Mouse (Mus musculus): ENCODE results near the gene Atg2a. TPM values are rescaled to one million over a fixed set of nuclear protein-coding genes. Genes with fewer than 3 reads are reported as not detected.
"Not testable (repeated sequence)": the region's sequence is repeated elsewhere in the genome, so short reads cannot be mapped to it uniquely, and the experiment has no call there.

Atg2a gene
- polyA plus RNA-seq, 1 experiment from 2014 or later, result 3.6 TPM

- Histone ChIP-seq H3K9ac (ENCODE audit: low read depth, low read length) (peak within 1 kb of the TSS; percentile 80), H3K4me1 (replicated peaks; ENCODE audit: control insufficient read depth, insufficient read depth, low read length) (peaks cover 3% of the 10 kb centered on the region; the same call in 1 of the 2 replicates), H3K4me2 (replicated peaks; ENCODE audit: low read depth) (peak within 1 kb of the TSS; percentile 76), H3K4me3 (ENCODE audit: low read depth, low read length) (peak within 1 kb of the TSS; percentile 61), H3K27ac (ENCODE audit: low read depth, low read length) (peak within 1 kb of the TSS; percentile 88), H3K27me3 (replicated peaks; ENCODE audit: control insufficient read depth, insufficient read depth, low read length) (no peaks in the 10 kb centered on the region), H3K9me3 (ENCODE audit: control insufficient read depth) (no peaks in the 10 kb centered on the region), H3K36me3 (ENCODE audit: control insufficient read depth, insufficient read depth) (peaks cover 16% of the 10 kb centered on the region)
- TF ChIP-seq CTCF (IDR thresholded peaks at IDR 0.05; ENCODE audit: low read depth), result no peak
- ATAC-seq, result peak; percentile 87
- under 1% methylated on average over 30 of the region's 38 CpGs for WGBS
Observed at GRCm38 (mm10) chr19:6306137-6306551, 64.7 kb downstream of the Atg2a start, which contains the start of gene Cdc42bpg. Gene Cdc42bpg (plus strand): TSS chr19:6306456.

GRCm38 (mm10) chr19:6306586-6306985 is 65.1 kb downstream of the Atg2a start:
- Histone ChIP-seq H3K4me1 (replicated peaks; ENCODE audit: control insufficient read depth, insufficient read depth, low read length) (peaks cover 3% of the 10 kb centered on the region; the same call in 1 of the 2 replicates), H3K27ac (ENCODE audit: low read depth, low read length) (peak overlapping the region; percentile 88), H3K9me3 (ENCODE audit: control insufficient read depth) (no peaks in the 10 kb centered on the region), H3K36me3 (ENCODE audit: control insufficient read depth, insufficient read depth) (peaks cover 21% of the 10 kb centered on the region), H3K4me2 (replicated peaks; ENCODE audit: low read depth) (peak overlapping the region; percentile 76), H3K9ac (ENCODE audit: low read depth, low read length) (peak overlapping the region; percentile 80), H3K4me3 (ENCODE audit: low read depth, low read length) (peak overlapping the region; percentile 61), H3K27me3 (replicated peaks; ENCODE audit: control insufficient read depth, insufficient read depth, low read length) (no peaks in the 10 kb centered on the region)
- ATAC-seq, result peak; percentile 75
- TF ChIP-seq CTCF (IDR thresholded peaks at IDR 0.05; ENCODE audit: low read depth), result peak; percentile 96
- under 1% methylated on average over 33 of the region's 34 CpGs for WGBS

- ATAC-seq, result no peak
Observed at GRCm38 (mm10) chr19:6307733-6308531, 66.5 kb downstream of the Atg2a start.

GRCm38 (mm10) chr19:6310181-6310580 is 68.7 kb downstream of the Atg2a start:
- no peak overlapping the region for H3K27ac ChIP-seq (ENCODE audit: low read depth, low read length)
- ATAC-seq, result no peak

More at GRCm38 (mm10) chr19:6307733-6308531, 66.5 kb downstream of the Atg2a start:
- Histone ChIP-seq H3K9me3 (ENCODE audit: control insufficient read depth) (no peaks in the 10 kb centered on the region), H3K4me2 (replicated peaks; ENCODE audit: low read depth) (peak overlapping the region; percentile 76), H3K4me1 (replicated peaks; ENCODE audit: control insufficient read depth, insufficient read depth, low read length) (peaks cover 3% of the 10 kb centered on the region; the same call in 1 of the 2 replicates), H3K4me3 (ENCODE audit: low read depth, low read length) (peak overlapping the region; percentile 61; the same call in 1 of the 2 replicates), H3K27ac (ENCODE audit: low read depth, low read length) (peak overlapping the region; percentile 41), H3K36me3 (ENCODE audit: control insufficient read depth, insufficient read depth) (peaks cover 32% of the 10 kb centered on the region), H3K27me3 (replicated peaks; ENCODE audit: control insufficient read depth, insufficient read depth, low read length) (no peaks in the 10 kb centered on the region), H3K9ac (ENCODE audit: low read depth, low read length) (peak overlapping the region; percentile 31; the same call in 1 of the 2 replicates)
- 52% methylated on average over 9 of the region's 9 CpGs for WGBS
- no peak for TF ChIP-seq CTCF (IDR thresholded peaks at IDR 0.05; ENCODE audit: low read depth)

GRCm38 (mm10) chr19:6311783-6312182 is 70.3 kb downstream of the Atg2a start:
- not testable (repeated sequence) for ATAC-seq; H3K9ac ChIP-seq (ENCODE audit: low read depth, low read length); H3K9me3 ChIP-seq (ENCODE audit: control insufficient read depth); H3K4me1 ChIP-seq (replicated peaks; ENCODE audit: control insufficient read depth, insufficient read depth, low read length); H3K4me3 ChIP-seq (ENCODE audit: low read depth, low read length); H3K4me2 ChIP-seq (replicated peaks; ENCODE audit: low read depth); H3K27me3 ChIP-seq (replicated peaks; ENCODE audit: control insufficient read depth, insufficient read depth, low read length); H3K27ac ChIP-seq (ENCODE audit: low read depth, low read length)
- 72% methylated on average over 3 of the region's 3 CpGs for WGBS
- peaks cover 71% of the 10 kb centered on the region for H3K36me3 ChIP-seq (ENCODE audit: control insufficient read depth, insufficient read depth)

More at GRCm38 (mm10) chr19:6310181-6310580, 68.7 kb downstream of the Atg2a start:
- Histone ChIP-seq H3K9me3 (ENCODE audit: control insufficient read depth) (no peaks in the 10 kb centered on the region), H3K27me3 (replicated peaks; ENCODE audit: control insufficient read depth, insufficient read depth, low read length) (no peaks in the 10 kb centered on the region), H3K36me3 (ENCODE audit: control insufficient read depth, insufficient read depth) (peaks cover 55% of the 10 kb centered on the region), H3K9ac (ENCODE audit: low read depth, low read length) (no peak overlapping the region), H3K4me1 (replicated peaks; ENCODE audit: control insufficient read depth, insufficient read depth, low read length) (peaks cover 3% of the 10 kb centered on the region; the same call in 1 of the 2 replicates), H3K4me3 (ENCODE audit: low read depth, low read length) (no peak overlapping the region), H3K4me2 (replicated peaks; ENCODE audit: low read depth) (no peak overlapping the region)
- WGBS, result 87% methylated on average over 5 of the region's 5 CpGs
- no peak for TF ChIP-seq CTCF (IDR thresholded peaks at IDR 0.05; ENCODE audit: low read depth)

MicroRNA genes within 50 kb of the gene (microRNA counts, 519-probe panel; counts per million panel counts)
- 6,371 counts per million, percentile 99 among the panel's probes with 10 or more counts for microRNA mmu-miR-192

Small RNA genes lying within 50 kb of the gene (microRNA-seq; reads per million reads assigned to microRNA genes)
- gene Mir192 (36,860 reads per million, percentile 98 among the genes with 10 or more reads in this experiment), gene Mir194-2 (15,950 reads per million, percentile 95 among the genes with 10 or more reads in this experiment)

Other genes with a start within 250 kb of the Atg2a start
- gene Capn1, start 225.8 kb upstream of the Atg2a start, polyA plus RNA-seq (2015; fragmentation: Nextera tagmentation; extraction: Ambion mirVana), result 17.0 and 17.8 TPM in 2 replicates
- 17.7 and 21.3 TPM in 2 replicates for gene Syvn1, start 195.1 kb upstream of the Atg2a start, polyA plus RNA-seq (2015; fragmentation: Nextera tagmentation; extraction: Ambion mirVana)
- 35.0 and 36.3 TPM in 2 replicates for gene Mrpl49, start 183.9 kb upstream of the Atg2a start, polyA plus RNA-seq (2015; fragmentation: Nextera tagmentation; extraction: Ambion mirVana)
- 964 and 990 TPM in 2 replicates for gene Fau, start 183.8 kb upstream of the Atg2a start, polyA plus RNA-seq (2015; fragmentation: Nextera tagmentation; extraction: Ambion mirVana)
- gene Znhit2, start 180.5 kb upstream of the Atg2a start, polyA plus RNA-seq (2015; fragmentation: Nextera tagmentation; extraction: Ambion mirVana), result 30.8 and 33.3 TPM in 2 replicates
- 13.4 and 17.5 TPM in 2 replicates for gene Tm7sf2, start 173.3 kb upstream of the Atg2a start, polyA plus RNA-seq (2015; fragmentation: Nextera tagmentation; extraction: Ambion mirVana)
- gene Vps51, start 164.4 kb upstream of the Atg2a start, polyA plus RNA-seq (2015; fragmentation: Nextera tagmentation; extraction: Ambion mirVana), result 35.9 and 42.4 TPM in 2 replicates
- gene Tmem262, start 161.6 kb upstream of the Atg2a start, polyA plus RNA-seq (2015; fragmentation: Nextera tagmentation; extraction: Ambion mirVana), result not detected in 2 replicates
- gene Gm28374, start 159.4 kb upstream of the Atg2a start, polyA plus RNA-seq (2015; fragmentation: Nextera tagmentation; extraction: Ambion mirVana), result 0.43 and 0.47 TPM in 2 replicates
- gene Zfpl1, start 156.7 kb upstream of the Atg2a start, polyA plus RNA-seq (2015; fragmentation: Nextera tagmentation; extraction: Ambion mirVana), result 54.9 and 56.2 TPM in 2 replicates
- 8.7 and 8.9 TPM in 2 replicates for gene Cdca5, start 156.7 kb upstream of the Atg2a start, polyA plus RNA-seq (2015; fragmentation: Nextera tagmentation; extraction: Ambion mirVana)
- not detected in 2 replicates for gene AC131692.1, start 147.2 kb upstream of the Atg2a start, polyA plus RNA-seq (2015; fragmentation: Nextera tagmentation; extraction: Ambion mirVana)
- 273 and 333 TPM in 2 replicates for gene Naaladl1, start 135.9 kb upstream of the Atg2a start, polyA plus RNA-seq (2015; fragmentation: Nextera tagmentation; extraction: Ambion mirVana)
- 17.0 and 19.1 TPM in 2 replicates for gene Sac3d1, start 123.0 kb upstream of the Atg2a start, polyA plus RNA-seq (2015; fragmentation: Nextera tagmentation; extraction: Ambion mirVana)
- 23.0 and 23.3 TPM in 2 replicates for gene Snx15, start 113.4 kb upstream of the Atg2a start, polyA plus RNA-seq (2015; fragmentation: Nextera tagmentation; extraction: Ambion mirVana)
- 0.61 and 1.3 TPM in 2 replicates for gene Batf2, start 100.7 kb upstream of the Atg2a start, polyA plus RNA-seq (2015; fragmentation: Nextera tagmentation; extraction: Ambion mirVana)
- gene Arl2, start 100.1 kb upstream of the Atg2a start, polyA plus RNA-seq (2015; fragmentation: Nextera tagmentation; extraction: Ambion mirVana), result 70.6 and 71.5 TPM in 2 replicates
- gene Majin, start 57.3 kb upstream of the Atg2a start, polyA plus RNA-seq (2015; fragmentation: Nextera tagmentation; extraction: Ambion mirVana), result 0.20 TPM in 1 of 2 replicates, not detected in the other
- gene Gpha2, start 15.3 kb upstream of the Atg2a start, polyA plus RNA-seq (2015; fragmentation: Nextera tagmentation; extraction: Ambion mirVana), result 0.26 and 0.34 TPM in 2 replicates
- gene Ppp2r5b, start 5.8 kb upstream of the Atg2a start, polyA plus RNA-seq (2015; fragmentation: Nextera tagmentation; extraction: Ambion mirVana), result 15.2 and 17.1 TPM in 2 replicates
- 177 and 201 TPM in 2 replicates for gene Ehd1, start 35.1 kb downstream of the Atg2a start, polyA plus RNA-seq (2015; fragmentation: Nextera tagmentation; extraction: Ambion mirVana)
- 1.8 and 2.3 TPM in 2 replicates for gene Cdc42bpg, start 64.8 kb downstream of the Atg2a start, polyA plus RNA-seq (2015; fragmentation: Nextera tagmentation; extraction: Ambion mirVana)
- 17.1 and 19.6 TPM in 2 replicates for gene Men1, start 93.3 kb downstream of the Atg2a start, polyA plus RNA-seq (2015; fragmentation: Nextera tagmentation; extraction: Ambion mirVana)
- 4.1 and 4.3 TPM in 2 replicates for gene Map4k2, start 99.5 kb downstream of the Atg2a start, polyA plus RNA-seq (2015; fragmentation: Nextera tagmentation; extraction: Ambion mirVana)
- gene Sf1, start 122.0 kb downstream of the Atg2a start, polyA plus RNA-seq (2015; fragmentation: Nextera tagmentation; extraction: Ambion mirVana), result 51.9 and 55.3 TPM in 2 replicates
- gene Pygm, start 142.7 kb downstream of the Atg2a start, polyA plus RNA-seq (2015; fragmentation: Nextera tagmentation; extraction: Ambion mirVana), result 4.1 and 4.7 TPM in 2 replicates
- gene Rasgrp2, start 157.7 kb downstream of the Atg2a start, polyA plus RNA-seq (2015; fragmentation: Nextera tagmentation; extraction: Ambion mirVana), result 38.5 and 41.5 TPM in 2 replicates
- gene Nrxn2, start 177.1 kb downstream of the Atg2a start, polyA plus RNA-seq (2015; fragmentation: Nextera tagmentation; extraction: Ambion mirVana), result 1.2 and 1.4 TPM in 2 replicates